Mouse (Mus musculus): ENCODE results near the gene Fam214b.

- TF ChIP-seq CTCF (IDR thresholded peaks at IDR 0.05; ENCODE audit: low read depth, low read length) = no peak
- no peak for TF ChIP-seq POLR2A (IDR thresholded peaks at IDR 0.05; ENCODE audit: borderline replicate concordance, low read depth, low read length)
These were observed 12.5 kb downstream of the Fam214b start for GRCm38 (mm10) chr4:43033481-43033880.

All from bone marrow macrophage, adult 2 months (primary cell).